Mouse (Mus musculus): ENCODE results near the gene Thumpd1. TPM values are rescaled to one million over a fixed set of nuclear protein-coding genes. Genes with fewer than 3 reads are reported as not detected.
"Not testable (repeated sequence)": the region's sequence is repeated elsewhere in the genome, so short reads cannot be mapped to it uniquely, and the experiment has no call there.

The Thumpd1 gene
- polyA plus RNA-seq, 1 experiment from 2014 or later = 80.1 TPM

GRCm38 (mm10) chr7:119738877-119739276, 18.3 kb upstream of the Thumpd1 start:
- 0 out of 2 replicates have a peak, but pooled peaks have one; percentile 25 for ATAC-seq (replicated peaks; ENCODE audit: low FRiP score)
- WGBS = 90% methylated on average over 2 of the region's 2 CpGs
- H3K4me1 ChIP-seq = no peaks in the 10 kb centered on the region
- no peak overlapping the region for H3K4me2 ChIP-seq
- no peak overlapping the region for H3K9ac ChIP-seq
- no peaks in the 10 kb centered on the region for H3K36me3 ChIP-seq
- no peak overlapping the region for H3K27ac ChIP-seq
- no peaks in the 10 kb centered on the region for H3K9me3 ChIP-seq (replicated peaks)
- no peak overlapping the region for H3K4me3 ChIP-seq (replicated peaks)
- no peaks in the 10 kb centered on the region for H3K27me3 ChIP-seq

GRCm38 (mm10) chr7:119731262-119731661, 10.7 kb upstream of the Thumpd1 start:
- H3K9me3 ChIP-seq (replicated peaks); H3K36me3 ChIP-seq; H3K4me1 ChIP-seq; H3K9ac ChIP-seq; ATAC-seq (replicated peaks; ENCODE audit: low FRiP score); H3K27me3 ChIP-seq; H3K4me3 ChIP-seq (replicated peaks); H3K27ac ChIP-seq; H3K4me2 ChIP-seq: not testable (repeated sequence)
- whole genome bisulfite sequencing = 85% methylated on average over 4 of the region's 4 CpGs

GRCm38 (mm10) chr7:119727621-119728020, 7.0 kb upstream of the Thumpd1 start:
- no peaks in the 10 kb centered on the region for H3K9me3 ChIP-seq (replicated peaks)
- H3K27ac ChIP-seq = no peak overlapping the region
- H3K27me3 ChIP-seq = 0 out of 2 replicates have a peak, but pooled peaks cover 3% of the 10 kb centered on the region
- no peaks in the 10 kb centered on the region for H3K4me1 ChIP-seq
- no peak for ATAC-seq (replicated peaks; ENCODE audit: low FRiP score)
- no peak overlapping the region for H3K4me2 ChIP-seq
- no peak overlapping the region for H3K4me3 ChIP-seq (replicated peaks)
- H3K9ac ChIP-seq = no peak overlapping the region
- WGBS = 81% methylated on average over 2 of the region's 2 CpGs
- no peaks in the 10 kb centered on the region for H3K36me3 ChIP-seq

- Histone ChIP-seq H3K4me1 (peaks cover 11% of the 10 kb centered on the region), H3K9ac (peak overlapping the region; percentile 92; the same call in 1 of the 2 replicates), H3K9me3 (replicated peaks) (no peaks in the 10 kb centered on the region), H3K4me2 (peak overlapping the region; percentile 78), H3K36me3 (peaks cover 31% of the 10 kb centered on the region), H3K27me3 (no peaks in the 10 kb centered on the region), H3K4me3 (replicated peaks) (peak overlapping the region; percentile 94), H3K27ac (peak overlapping the region; percentile 75)
- peak; percentile 47 for ATAC-seq (replicated peaks; ENCODE audit: low FRiP score)
- 12% methylated on average over 8 of the region's 8 CpGs for WGBS
Observed at GRCm38 (mm10) chr7:119720947-119721310, 331 bp upstream of the Thumpd1 start.

- no peak overlapping the region for H3K4me2 ChIP-seq
- no peak overlapping the region for H3K4me3 ChIP-seq (replicated peaks)
- WGBS = 90% methylated on average over 7 of the region's 7 CpGs
- no peak overlapping the region for H3K27ac ChIP-seq
- no peaks in the 10 kb centered on the region for H3K4me1 ChIP-seq
- H3K9ac ChIP-seq = no peak overlapping the region
- peaks cover 47% of the 10 kb centered on the region for H3K36me3 ChIP-seq
- ATAC-seq (replicated peaks; ENCODE audit: low FRiP score) = no peak
- no peaks in the 10 kb centered on the region for H3K27me3 ChIP-seq
- no peaks in the 10 kb centered on the region for H3K9me3 ChIP-seq (replicated peaks)
Observed at GRCm38 (mm10) chr7:119714111-119714510, 6.5 kb downstream of the Thumpd1 start.

- Histone ChIP-seq H3K36me3 (no peaks in the 10 kb centered on the region), H3K9me3 (replicated peaks) (no peaks in the 10 kb centered on the region), H3K9ac (no peak overlapping the region), H3K4me2 (no peak overlapping the region), H3K4me1 (no peaks in the 10 kb centered on the region), H3K27ac (no peak overlapping the region), H3K27me3 (no peaks in the 10 kb centered on the region), H3K4me3 (replicated peaks) (no peak overlapping the region)
- no peak for ATAC-seq (replicated peaks; ENCODE audit: low FRiP score)
- 74% methylated on average over 1 of the region's 1 CpGs for WGBS
Observed at GRCm38 (mm10) chr7:119694926-119695325, 25.7 kb downstream of the Thumpd1 start.

GRCm38 (mm10) chr7:119692302-119692701, 28.3 kb downstream of the Thumpd1 start:
- Histone ChIP-seq H3K27me3 (no peaks in the 10 kb centered on the region), H3K27ac (no peak overlapping the region), H3K9me3 (replicated peaks) (no peaks in the 10 kb centered on the region), H3K4me2 (no peak overlapping the region), H3K4me3 (replicated peaks) (no peak overlapping the region), H3K36me3 (no peaks in the 10 kb centered on the region), H3K9ac (no peak overlapping the region), H3K4me1 (no peaks in the 10 kb centered on the region)
- no peak for ATAC-seq (replicated peaks; ENCODE audit: low FRiP score)
- 83% methylated on average over 4 of the region's 4 CpGs for WGBS

- Histone ChIP-seq H3K27me3 (no peaks in the 10 kb centered on the region), H3K9me3 (replicated peaks) (no peaks in the 10 kb centered on the region), H3K4me1 (no peaks in the 10 kb centered on the region), H3K4me2 (no peak within 1 kb of the TSS), H3K4me3 (replicated peaks) (no peak within 1 kb of the TSS), H3K27ac (no peak within 1 kb of the TSS), H3K36me3 (no peaks in the 10 kb centered on the region), H3K9ac (no peak within 1 kb of the TSS)
- ATAC-seq (replicated peaks; ENCODE audit: low FRiP score) = no peak
- WGBS = 77% methylated on average over 5 of the region's 5 CpGs
Observed at GRCm38 (mm10) chr7:119689726-119690125, 30.9 kb downstream of the Thumpd1 start, which contains the start of gene Acsm4. Gene Acsm4 (plus strand): TSS chr7:119690026.

GRCm38 (mm10) chr7:119682699-119683098, 37.9 kb downstream of the Thumpd1 start:
- no peaks in the 10 kb centered on the region for H3K36me3 ChIP-seq
- no peak overlapping the region for H3K9ac ChIP-seq
- H3K4me3 ChIP-seq (replicated peaks) = no peak overlapping the region
- no peak overlapping the region for H3K27ac ChIP-seq
- no peaks in the 10 kb centered on the region for H3K27me3 ChIP-seq
- ATAC-seq (replicated peaks; ENCODE audit: low FRiP score) = no peak
- H3K9me3 ChIP-seq (replicated peaks) = no peaks in the 10 kb centered on the region
- H3K4me1 ChIP-seq = no peaks in the 10 kb centered on the region
- WGBS = 69% methylated on average over 4 of the region's 4 CpGs
- H3K4me2 ChIP-seq = no peak overlapping the region

- Histone ChIP-seq H3K9ac (no peak overlapping the region), H3K9me3 (replicated peaks) (no peaks in the 10 kb centered on the region), H3K4me1 (no peaks in the 10 kb centered on the region), H3K4me2 (no peak overlapping the region), H3K4me3 (replicated peaks) (no peak overlapping the region), H3K27ac (no peak overlapping the region), H3K27me3 (no peaks in the 10 kb centered on the region), H3K36me3 (no peaks in the 10 kb centered on the region)
- no peak for ATAC-seq (replicated peaks; ENCODE audit: low FRiP score)
- 70% methylated on average over 8 of the region's 8 CpGs for WGBS
Observed at GRCm38 (mm10) chr7:119680107-119680506, 40.5 kb downstream of the Thumpd1 start.

- Histone ChIP-seq H3K4me3 (replicated peaks) (no peak overlapping the region), H3K9me3 (replicated peaks) (no peaks in the 10 kb centered on the region), H3K4me2 (no peak overlapping the region), H3K36me3 (no peaks in the 10 kb centered on the region), H3K27me3 (peaks cover 4% of the 10 kb centered on the region; the same call in 1 of the 2 replicates), H3K9ac (no peak overlapping the region), H3K27ac (no peak overlapping the region), H3K4me1 (no peaks in the 10 kb centered on the region)
- 22% methylated on average over 6 of the region's 6 CpGs for WGBS
- ATAC-seq (replicated peaks; ENCODE audit: low FRiP score) = no peak; the same call in 1 of the 2 replicates
Observed at GRCm38 (mm10) chr7:119673465-119673864, 47.1 kb downstream of the Thumpd1 start.

GRCm38 (mm10) chr7:119670925-119671324, 49.7 kb downstream of the Thumpd1 start:
- Histone ChIP-seq H3K9ac (no peak overlapping the region), H3K27me3 (peaks cover 4% of the 10 kb centered on the region; the same call in 1 of the 2 replicates), H3K4me2 (no peak overlapping the region), H3K36me3 (no peaks in the 10 kb centered on the region), H3K4me3 (replicated peaks) (no peak overlapping the region), H3K27ac (no peak overlapping the region), H3K4me1 (no peaks in the 10 kb centered on the region), H3K9me3 (replicated peaks) (no peaks in the 10 kb centered on the region)
- WGBS = 48% methylated on average over 6 of the region's 6 CpGs
- ATAC-seq (replicated peaks; ENCODE audit: low FRiP score) = no peak

GRCm38 (mm10) chr7:119670395-119670794, 50.2 kb downstream of the Thumpd1 start:
- WGBS = 61% methylated on average over 5 of the region's 5 CpGs
- H3K4me2 ChIP-seq = no peak overlapping the region
- no peaks in the 10 kb centered on the region for H3K9me3 ChIP-seq (replicated peaks)
- H3K27me3 ChIP-seq = peaks cover 4% of the 10 kb centered on the region; the same call in 1 of the 2 replicates
- ATAC-seq (replicated peaks; ENCODE audit: low FRiP score) = no peak
- H3K36me3 ChIP-seq = no peaks in the 10 kb centered on the region
- H3K9ac ChIP-seq = no peak overlapping the region
- H3K4me1 ChIP-seq = no peaks in the 10 kb centered on the region
- no peak overlapping the region for H3K27ac ChIP-seq
- H3K4me3 ChIP-seq (replicated peaks) = no peak overlapping the region
